Mouse (Mus musculus) liver, embryonic 11.5 days (tissue): Measurements from ENCODE around the gene D430041D05Rik. TPM values are rescaled to one million over a fixed set of nuclear protein-coding genes. Genes with fewer than 3 reads are reported as not detected.

ENCODE experiments used
- ATAC-seq: fragments of 200-750 bp; cut with Nextera tagmentation; replicated peaks from 2 replicates; pipeline ENCODE4 v1.8.0; 2017; ENCODE audit warnings: moderate number of reproducible peaks, mild to moderate bottlenecking, moderate TSS enrichment, moderate library complexity; ENCODE audit not compliant: low FRiP score
- DNase-seq: peaks from one replicate; pipeline ENCODE4 v3.0.0-alpha.2; 2017; ENCODE audit warnings: low spot score
- H3K27ac ChIP-seq: fragments of 300-500 bp; sonication (generic); 2 replicates; pipeline ENCODE4 v1.5.1; 2014; ENCODE audit warnings: mild to moderate bottlenecking, low read depth, low read length, control low read depth
- H3K27me3 ChIP-seq: fragments of 300-500 bp; sonication (generic); replicated peaks from 2 replicates; pipeline ENCODE4 v1.6.1; 2014; ENCODE audit warnings: low read length, mixed read lengths; ENCODE audit not compliant: control insufficient read depth, insufficient read depth
- H3K36me3 ChIP-seq: fragments of 300-500 bp; sonication (generic); 2 replicates; pipeline ENCODE4 v1.6.1; 2014; ENCODE audit warnings: mild to moderate bottlenecking, low read length, moderate library complexity, mixed read lengths; ENCODE audit not compliant: control insufficient read depth, insufficient read depth
- H3K4me1 ChIP-seq: fragments of 300-500 bp; sonication (generic); replicated peaks from 2 replicates; pipeline ENCODE4 v1.6.1; 2014; ENCODE audit warnings: low read length, mixed read lengths; ENCODE audit not compliant: control insufficient read depth, insufficient read depth
- H3K4me2 ChIP-seq: fragments of 300-500 bp; sonication (generic); 2 replicates; pipeline ENCODE4 v1.6.1; 2014; ENCODE audit warnings: mild to moderate bottlenecking, control low read depth, moderate library complexity
- H3K4me3 ChIP-seq: fragments of 300-500 bp; sonication (generic); 2 replicates; pipeline ENCODE4 v1.5.1; 2014; ENCODE audit warnings: low read depth, low read length, control low read depth
- H3K9ac ChIP-seq: fragments of 300-500 bp; sonication (generic); 2 replicates; pipeline ENCODE4 v1.6.1; 2014; ENCODE audit warnings: low read depth, low read length, control low read depth
- H3K9me3 ChIP-seq: fragments of 300-500 bp; sonication (generic); 2 replicates; pipeline ENCODE4 v1.6.1; 2016; ENCODE audit warnings: low read length, inconsistent platforms, mixed read lengths; ENCODE audit not compliant: control insufficient read depth
- WGBS: fragments of 180-500 bp; shearing (Covaris S2); extraction: QIAGEN DNeasy Blood & Tissue Kit; methylation state at CpG from one replicate; pipeline ENCODE4 v1.1.7; 2014; 5-methylcytosine and 5-hydroxymethylcytosine counted together
- polyA plus RNA-seq: library from polyadenylated mRNA; unstranded; fragments of >200 nt; fragmentation: Nextera tagmentation; extraction: Ambion mirVana; gene quantifications from 2 replicates; pipeline ENCODE4 v1.2.1, GENCODE M21; 2014

Gene D430041D05Rik
- polyA plus RNA-seq, 1 experiment from 2014 or later, result 0.16 TPM

- DNase-seq, result no peak
- no peak overlapping the region for H3K27ac ChIP-seq
- ATAC-seq, result no peak
- H3K9ac ChIP-seq, result no peak overlapping the region
- H3K4me3 ChIP-seq, result no peak overlapping the region
- no peaks in the 10 kb centered on the region for H3K27me3 ChIP-seq
- no peaks in the 10 kb centered on the region for H3K36me3 ChIP-seq
- H3K4me2 ChIP-seq, result no peak overlapping the region
- WGBS, result 49% methylated on average over 2 of the region's 2 CpGs
- H3K9me3 ChIP-seq, result no peaks in the 10 kb centered on the region
- no peaks in the 10 kb centered on the region for H3K4me1 ChIP-seq
Measured at GRCm38 (mm10) chr2:104230444-104230843, 180.4 kb downstream of the D430041D05Rik start.

- Histone ChIP-seq H3K36me3 (no peaks in the 10 kb centered on the region), H3K27me3 (no peaks in the 10 kb centered on the region)
Measured at GRCm38 (mm10) chr2:104226057-104226456, 184.8 kb downstream of the D430041D05Rik start.

GRCm38 (mm10) chr2:104219733-104220391, 191.0 kb downstream of the D430041D05Rik start:
- no peak overlapping the region for H3K27ac ChIP-seq
- H3K27me3 ChIP-seq, result no peaks in the 10 kb centered on the region
- H3K9me3 ChIP-seq, result no peaks in the 10 kb centered on the region
- WGBS, result 77% methylated on average over 14 of the region's 14 CpGs
- no peaks in the 10 kb centered on the region for H3K36me3 ChIP-seq
- no peaks in the 10 kb centered on the region for H3K4me1 ChIP-seq
- H3K4me3 ChIP-seq, result no peak overlapping the region
- H3K9ac ChIP-seq, result no peak overlapping the region
- H3K4me2 ChIP-seq, result no peak overlapping the region
- DNase-seq (no peak), ATAC-seq (no peak)

More at GRCm38 (mm10) chr2:104226057-104226456, 184.8 kb downstream of the D430041D05Rik start:
- no peak overlapping the region for H3K4me3 ChIP-seq
- H3K9me3 ChIP-seq, result no peaks in the 10 kb centered on the region
- ATAC-seq, result no peak
- H3K4me1 ChIP-seq, result no peaks in the 10 kb centered on the region
- H3K9ac ChIP-seq, result no peak overlapping the region
- 74% methylated on average over 4 of the region's 4 CpGs for WGBS
- H3K4me2 ChIP-seq, result no peak overlapping the region
- no peak overlapping the region for H3K27ac ChIP-seq
- no peak for DNase-seq

- WGBS, result 73% methylated on average over 9 of the region's 9 CpGs
- no peak overlapping the region for H3K4me2 ChIP-seq
- H3K4me3 ChIP-seq, result no peak overlapping the region
- H3K4me1 ChIP-seq, result no peaks in the 10 kb centered on the region
- no peaks in the 10 kb centered on the region for H3K36me3 ChIP-seq
- ATAC-seq (no peak), DNase-seq (no peak)
- H3K9me3 ChIP-seq, result no peaks in the 10 kb centered on the region
- H3K27ac ChIP-seq, result no peak overlapping the region
- no peaks in the 10 kb centered on the region for H3K27me3 ChIP-seq
- H3K9ac ChIP-seq, result no peak overlapping the region
Measured at GRCm38 (mm10) chr2:104218588-104219065, 192.2 kb downstream of the D430041D05Rik start.

GRCm38 (mm10) chr2:104218114-104218513, 192.7 kb downstream of the D430041D05Rik start:
- H3K4me2 ChIP-seq, result no peak overlapping the region
- no peak for ATAC-seq
- WGBS, result 75% methylated on average over 10 of the region's 10 CpGs

DNA sequence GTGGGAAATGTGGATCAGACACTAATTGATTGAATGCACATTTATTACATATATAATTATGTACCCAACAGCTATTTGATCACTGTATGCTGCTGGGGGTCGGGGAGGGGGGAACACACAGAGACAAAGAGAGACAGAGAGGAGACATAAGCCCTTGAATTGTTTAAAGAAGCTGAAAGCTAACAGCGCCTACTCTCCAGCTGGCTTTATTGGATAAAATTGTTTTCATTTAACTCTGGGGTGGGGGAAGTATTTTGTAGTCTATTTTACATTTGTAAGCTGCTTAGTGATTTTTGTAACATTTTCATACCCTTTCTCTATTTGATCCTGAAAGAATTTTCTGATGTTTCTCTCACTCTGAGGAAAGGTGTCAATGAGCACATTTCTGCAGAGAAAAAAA, 201.4 kb downstream of the D430041D05Rik start:
- Histone ChIP-seq H3K4me2 (no peak overlapping the region), H3K27me3 (peaks cover 3% of the 10 kb centered on the region; the same call in 1 of the 2 replicates), H3K4me3 (no peak overlapping the region), H3K4me1 (no peaks in the 10 kb centered on the region), H3K36me3 (no peaks in the 10 kb centered on the region), H3K9me3 (no peaks in the 10 kb centered on the region), H3K27ac (no peak overlapping the region), H3K9ac (no peak overlapping the region)
- ATAC-seq (no peak), DNase-seq (no peak)
- WGBS, result 63% methylated on average over 2 of the region's 2 CpGs

More at GRCm38 (mm10) chr2:104218114-104218513, 192.7 kb downstream of the D430041D05Rik start:
- Histone ChIP-seq H3K4me1 (no peaks in the 10 kb centered on the region), H3K27ac (no peak overlapping the region), H3K4me3 (no peak overlapping the region), H3K27me3 (no peaks in the 10 kb centered on the region), H3K9me3 (no peaks in the 10 kb centered on the region), H3K9ac (no peak overlapping the region), H3K36me3 (no peaks in the 10 kb centered on the region)
- no peak for DNase-seq

DNA sequence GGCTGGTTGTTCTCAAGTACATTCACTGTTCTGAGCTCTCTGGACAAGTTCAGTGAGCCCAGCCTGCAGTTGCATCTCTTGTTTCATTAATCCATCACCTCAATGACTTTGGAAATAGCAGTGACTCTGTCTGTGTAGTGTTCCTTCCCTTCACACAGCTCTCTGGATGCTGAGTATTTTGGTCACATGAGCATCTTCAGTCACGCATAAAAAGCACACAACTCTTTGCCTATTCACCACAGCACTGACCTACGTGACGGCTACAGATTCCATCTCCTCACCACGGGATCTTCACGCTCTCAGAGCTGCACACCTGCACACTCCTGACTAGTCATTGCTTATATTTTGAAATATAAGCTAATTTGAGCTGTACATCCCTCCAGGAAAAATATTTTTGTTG, 202.4 kb downstream of the D430041D05Rik start:
- Histone ChIP-seq H3K4me2 (no peak overlapping the region), H3K9ac (no peak overlapping the region), H3K36me3 (no peaks in the 10 kb centered on the region), H3K4me3 (no peak overlapping the region), H3K4me1 (no peaks in the 10 kb centered on the region), H3K9me3 (no peaks in the 10 kb centered on the region), H3K27ac (no peak overlapping the region), H3K27me3 (peaks cover 3% of the 10 kb centered on the region; the same call in 1 of the 2 replicates)
- 79% methylated on average over 5 of the region's 5 CpGs for WGBS
- DNase-seq (no peak), ATAC-seq (no peak)

- WGBS, result 36% methylated on average over 10 of the region's 10 CpGs
- Histone ChIP-seq H3K27ac (no peak overlapping the region), H3K4me3 (no peak overlapping the region), H3K27me3 (peaks cover 3% of the 10 kb centered on the region; the same call in 1 of the 2 replicates), H3K4me1 (no peaks in the 10 kb centered on the region), H3K9ac (no peak overlapping the region), H3K9me3 (no peaks in the 10 kb centered on the region), H3K4me2 (no peak overlapping the region), H3K36me3 (no peaks in the 10 kb centered on the region)
- ATAC-seq, result no peak
- DNase-seq, result no peak
Measured at GRCm38 (mm10) chr2:104207948-104208347, 202.9 kb downstream of the D430041D05Rik start.

- no peak for ATAC-seq
- H3K4me1 ChIP-seq, result no peaks in the 10 kb centered on the region
- H3K27ac ChIP-seq, result no peak overlapping the region
Measured at GRCm38 (mm10) chr2:104205623-104206022, 205.2 kb downstream of the D430041D05Rik start.

More at GRCm38 (mm10) chr2:104205623-104206022, 205.2 kb downstream of the D430041D05Rik start:
- no peak overlapping the region for H3K9ac ChIP-seq
- H3K4me3 ChIP-seq, result no peak overlapping the region
- H3K9me3 ChIP-seq, result no peaks in the 10 kb centered on the region
- DNase-seq, result no peak
- H3K36me3 ChIP-seq, result no peaks in the 10 kb centered on the region
- H3K27me3 ChIP-seq, result peaks cover 3% of the 10 kb centered on the region; the same call in 1 of the 2 replicates
- 76% methylated on average over 8 of the region's 8 CpGs for whole genome bisulfite sequencing
- H3K4me2 ChIP-seq, result no peak overlapping the region
